Mouse (Mus musculus): Measurements from ENCODE around the gene 1600012H06Rik.
"Not testable (repeated sequence)": the region's sequence is repeated elsewhere in the genome, so short reads cannot be mapped to it uniquely, and the experiment has no call there.

1600012H06Rik gene

GRCm38 (mm10) chr17:14944551-14944950 lies 1.6 kb downstream of the 1600012H06Rik start:
- DNase-seq: no peak

- DNase-seq: no peak
These were observed 6.3 kb downstream of the 1600012H06Rik start for GRCm38 (mm10) chr17:14949161-14949827.

- no peak for DNase-seq
These were observed 10.5 kb downstream of the 1600012H06Rik start for GRCm38 (mm10) chr17:14953452-14953851.

- no peak for DNase-seq
These were observed 15.8 kb downstream of the 1600012H06Rik start for GRCm38 (mm10) chr17:14958686-14959327.

- DNase-seq: no peak
These were observed 17.0 kb downstream of the 1600012H06Rik start for GRCm38 (mm10) chr17:14959979-14960378.

- DNase-seq: peak; percentile 32
These were observed 17.5 kb downstream of the 1600012H06Rik start for GRCm38 (mm10) chr17:14960520-14960919.

GRCm38 (mm10) chr17:14960951-14961556 lies 18.1 kb downstream of the 1600012H06Rik start, which contains the start of gene Phf10:
Phf10 (minus strand) TSS chr17:14961273.
- peak; percentile 38 for DNase-seq

- DNase-seq: not testable (repeated sequence)
These were observed 18.7 kb downstream of the 1600012H06Rik start for GRCm38 (mm10) chr17:14961557-14962154.

- not testable (repeated sequence) for DNase-seq
These were observed 25.5 kb downstream of the 1600012H06Rik start for GRCm38 (mm10) chr17:14968373-14968913.

- DNase-seq: not testable (repeated sequence)
These were observed 34.9 kb downstream of the 1600012H06Rik start for GRCm38 (mm10) chr17:14977718-14978361.

- DNase-seq: not testable (repeated sequence)
These were observed 35.5 kb downstream of the 1600012H06Rik start, which contains the start of the genes 9030025P20Rik and Gm3417 for GRCm38 (mm10) chr17:14978362-14979038. 9030025P20Rik (plus strand) TSS chr17:14978468. Gm3417 (minus strand) TSS chr17:14978790.

- DNase-seq: not testable (repeated sequence)
These were observed 47.2 kb downstream of the 1600012H06Rik start for GRCm38 (mm10) chr17:14990116-14990702.

GRCm38 (mm10) chr17:14992522-14993138 lies 49.6 kb downstream of the 1600012H06Rik start:
- DNase-seq: not testable (repeated sequence)

GRCm38 (mm10) chr17:14993139-14993832 lies 50.3 kb downstream of the 1600012H06Rik start:
- not testable (repeated sequence) for DNase-seq

- DNase-seq: not testable (repeated sequence)
These were observed 51.2 kb downstream of the 1600012H06Rik start for GRCm38 (mm10) chr17:14994140-14994539.

GRCm38 (mm10) chr17:15000047-15000446 lies 57.1 kb downstream of the 1600012H06Rik start:
- not testable (repeated sequence) for DNase-seq

- not testable (repeated sequence) for DNase-seq
These were observed 66.1 kb downstream of the 1600012H06Rik start for GRCm38 (mm10) chr17:15009088-15009487.

Data from cerebellum, adult 11 months (tissue).